Mouse (Mus musculus) testis, postnatal 14 days (tissue): ENCODE results near the gene Gm42906.

Source experiments
- DNase-seq: peaks from one replicate; pipeline ENCODE4 v3.0.0; 2021; ENCODE audit warnings: low spot score

Gene Gm42906

GRCm38 (mm10) chr5:151393821-151394662 lies 33.9 kb downstream of the Gm42906 start:
- DNase-seq = no peak

GRCm38 (mm10) chr5:151389827-151390226 lies 38.1 kb downstream of the Gm42906 start:
- DNase-seq = no peak

GRCm38 (mm10) chr5:151379896-151380295 lies 48.1 kb downstream of the Gm42906 start:
- DNase-seq = no peak

- DNase-seq = no peak
Observed at GRCm38 (mm10) chr5:151379210-151379609, 48.8 kb downstream of the Gm42906 start.

GRCm38 (mm10) chr5:151376931-151377330 lies 51.0 kb downstream of the Gm42906 start:
- no peak for DNase-seq

- no peak for DNase-seq
Observed at GRCm38 (mm10) chr5:151374825-151375224, 53.1 kb downstream of the Gm42906 start.

- no peak for DNase-seq
Observed at GRCm38 (mm10) chr5:151371130-151371529, 56.8 kb downstream of the Gm42906 start.

GRCm38 (mm10) chr5:151369306-151369721 lies 58.6 kb downstream of the Gm42906 start:
- no peak for DNase-seq

GRCm38 (mm10) chr5:151368395-151369190 lies 59.4 kb downstream of the Gm42906 start:
- peak; percentile 100 for DNase-seq

- DNase-seq = peak; percentile 40
Observed at GRCm38 (mm10) chr5:151367881-151368394, 60.0 kb downstream of the Gm42906 start.

- DNase-seq = no peak
Observed at GRCm38 (mm10) chr5:151367317-151367716, 60.6 kb downstream of the Gm42906 start.

- DNase-seq = no peak
Observed at GRCm38 (mm10) chr5:151363343-151364000, 64.5 kb downstream of the Gm42906 start.

- no peak for DNase-seq
Observed at GRCm38 (mm10) chr5:151349616-151350015, 78.3 kb downstream of the Gm42906 start.

GRCm38 (mm10) chr5:151348418-151348817 lies 79.5 kb downstream of the Gm42906 start:
- no peak for DNase-seq

- peak; percentile 9 for DNase-seq
Observed at GRCm38 (mm10) chr5:151346626-151347025, 81.3 kb downstream of the Gm42906 start.

GRCm38 (mm10) chr5:151344737-151345136 lies 83.2 kb downstream of the Gm42906 start:
- DNase-seq = no peak

- no peak for DNase-seq
Observed at GRCm38 (mm10) chr5:151333686-151334085, 94.3 kb downstream of the Gm42906 start.

- no peak for DNase-seq
Observed at GRCm38 (mm10) chr5:151333191-151333594, 94.8 kb downstream of the Gm42906 start.

- no peak for DNase-seq
Observed at GRCm38 (mm10) chr5:151315804-151316597, 112.0 kb downstream of the Gm42906 start.

GRCm38 (mm10) chr5:151300286-151300685 lies 127.7 kb downstream of the Gm42906 start:
- DNase-seq = no peak

GRCm38 (mm10) chr5:151299576-151299975 lies 128.4 kb downstream of the Gm42906 start:
- no peak for DNase-seq
